Mouse (Mus musculus): ENCODE measurements at regions not wholly inside any gene's neighbourhood (a gene's known extent, or its start where the extent isn't known, plus 50 kb on each side); places are given as distances from the start of the nearest gene placed in this dataset.
"Not testable (repeated sequence)": the region's sequence is repeated elsewhere in the genome, so short reads cannot be mapped to it uniquely, and the experiment has no call there.

DNA sequence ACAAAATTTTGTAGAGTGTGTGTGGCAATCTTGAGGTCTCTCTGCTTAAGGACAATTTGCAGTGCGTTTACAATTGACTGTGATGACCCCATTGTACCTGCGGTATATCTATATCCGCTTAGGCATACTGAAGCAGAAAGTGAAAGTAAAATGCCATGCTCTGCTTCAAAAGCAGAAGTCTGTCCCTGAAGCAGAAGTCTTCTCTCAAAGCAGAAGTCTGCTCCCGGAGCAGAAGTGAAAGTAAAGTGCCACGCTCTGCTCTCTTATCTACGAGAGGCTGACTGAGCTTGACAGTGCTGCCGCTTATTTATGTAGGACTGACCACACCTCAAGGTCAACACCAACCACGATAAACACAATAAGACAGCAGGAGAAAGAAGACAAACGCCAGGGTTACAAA is 471.3 kb downstream of the Lrfn5 start:
- peak; percentile 0 for DNase-seq (ENCODE audit: extremely low read depth)
- no peak overlapping the region for H3K9ac ChIP-seq (ENCODE audit: insufficient read depth, low read depth)

DNA sequence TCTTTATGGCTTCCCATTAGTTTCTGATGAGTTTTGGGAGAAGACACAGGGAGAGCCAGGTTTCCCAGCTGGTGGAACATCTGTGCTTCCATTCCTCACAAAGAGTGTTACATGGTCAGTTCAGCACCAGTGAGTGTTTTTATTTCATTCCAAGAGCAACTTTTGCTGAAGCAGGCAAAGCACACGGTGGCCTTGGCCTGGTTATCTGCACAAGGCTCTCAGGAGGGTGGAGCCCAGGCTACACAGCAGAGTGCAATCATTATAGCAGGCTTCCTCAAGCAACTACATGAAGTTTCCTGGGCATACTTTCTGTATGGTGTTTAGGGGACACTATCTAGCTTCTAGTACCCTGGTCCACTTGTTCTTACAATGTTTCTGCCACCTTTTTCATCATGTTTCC is 490.4 kb downstream of the Lrfn5 start:
- dilution Hi-C loops (cut with MboI; ENCODE audit: extremely low pct_ligation_motif_present, extremely low pct_unique_long_range_greater_than_20kb, low sequenced_read_pairs): no loop called here
- no peak for DNase-seq (ENCODE audit: extremely low read depth)

More for the DNA sequence above, 471.3 kb downstream of the Lrfn5 start:
- no peak for TF ChIP-seq MEF2A (IDR thresholded peaks at IDR 0.05; ENCODE audit: borderline replicate concordance, low read depth, low read length)
- no peak for TF ChIP-seq ZMIZ1 (IDR thresholded peaks at IDR 0.05; ENCODE audit: low read depth, low read length)
- TF ChIP-seq RAD21 (IDR thresholded peaks at IDR 0.05; ENCODE audit: low read depth, low read length): no peak
- TF ChIP-seq MAX (IDR thresholded peaks at IDR 0.05; ENCODE audit: low read length): no peak
- no peak for TF ChIP-seq ELF1 (IDR thresholded peaks at IDR 0.05; ENCODE audit: low read depth, low read length)
- no peak for TF ChIP-seq HCFC1 (IDR thresholded peaks at IDR 0.05; ENCODE audit: low read depth, low read length)
- no peak for TF ChIP-seq RCOR1 (conservative IDR thresholded peaks at IDR 0.05; ENCODE audit: low read depth, low read length)
- no peak for TF ChIP-seq GABPA (IDR thresholded peaks at IDR 0.05; ENCODE audit: insufficient replicate concordance, low read depth, low read length)
- TF ChIP-seq JUND (conservative IDR thresholded peaks at IDR 0.05; ENCODE audit: low read depth, low read length): no peak
- TF ChIP-seq POLR2A (IDR thresholded peaks at IDR 0.05; ENCODE audit: low read depth, low read length): no peak
- TF ChIP-seq NELFE (IDR thresholded peaks at IDR 0.05; ENCODE audit: low read depth, low read length): no peak
- TF ChIP-seq USF1 (IDR thresholded peaks at IDR 0.05; ENCODE audit: low read depth, low read length): no peak
- no peak for TF ChIP-seq CHD1 (IDR thresholded peaks at IDR 0.05; ENCODE audit: low read depth, low read length)
- TF ChIP-seq MYC (IDR thresholded peaks at IDR 0.05; ENCODE audit: low read depth, low read length): no peak
- no peak for TF ChIP-seq ZNF384 (IDR thresholded peaks at IDR 0.05; ENCODE audit: low read depth, low read length)
- no peak for TF ChIP-seq IRF4 (IDR thresholded peaks at IDR 0.05; ENCODE audit: low read depth, low read length)
- no peak for TF ChIP-seq ZC3H11A (IDR thresholded peaks at IDR 0.05; ENCODE audit: low read depth, low read length)
- no peak for TF ChIP-seq MAFK (IDR thresholded peaks at IDR 0.05; ENCODE audit: insufficient replicate concordance, low read length)
- no peak for TF ChIP-seq ETS1 (conservative IDR thresholded peaks at IDR 0.05; ENCODE audit: low read depth, low read length)
- no peak for TF ChIP-seq EP300 (IDR thresholded peaks at IDR 0.05; ENCODE audit: low read length)
- Histone ChIP-seq H3K79me2 (replicated peaks; ENCODE audit: control insufficient read depth, extremely low read depth, insufficient read depth, poor library complexity, severe bottlenecking) (no peaks in the 10 kb centered on the region), H3K4me1 (ENCODE audit: control insufficient read depth in 1 of 2, insufficient read depth in 2 of 2) (no peaks in the 10 kb centered on the region), H3K4me2 (ENCODE audit: insufficient read depth, low read depth, poor library complexity, severe bottlenecking) (no peak overlapping the region), H3K36me3 (replicated peaks in 1 of 2; ENCODE audit: control insufficient read depth in 1 of 2, insufficient read depth in 1 of 2, low read length in 1 of 2) (no peaks in the 10 kb centered on the region), H3K4me3 (replicated peaks in 1 of 3; ENCODE audit: low read depth in 2 of 3, low read length in 2 of 3, poor library complexity in 1 of 3) (no peak overlapping the region), H3K27ac (ENCODE audit: insufficient read depth, low read depth) (no peak overlapping the region), H3K27me3 (replicated peaks) (no peaks in the 10 kb centered on the region), H3K9me3 (replicated peaks; ENCODE audit: low read length) (peaks cover 21% of the 10 kb centered on the region)
- dilution Hi-C loops (cut with MboI; ENCODE audit: extremely low pct_ligation_motif_present, extremely low pct_unique_long_range_greater_than_20kb, low sequenced_read_pairs): no loop called here
- in situ Hi-C loops (cut with MboI; ENCODE audit: low pct_ligation_motif_present, low pct_unique_long_range_greater_than_20kb, low sequenced_read_pairs): no loop called here

DNA sequence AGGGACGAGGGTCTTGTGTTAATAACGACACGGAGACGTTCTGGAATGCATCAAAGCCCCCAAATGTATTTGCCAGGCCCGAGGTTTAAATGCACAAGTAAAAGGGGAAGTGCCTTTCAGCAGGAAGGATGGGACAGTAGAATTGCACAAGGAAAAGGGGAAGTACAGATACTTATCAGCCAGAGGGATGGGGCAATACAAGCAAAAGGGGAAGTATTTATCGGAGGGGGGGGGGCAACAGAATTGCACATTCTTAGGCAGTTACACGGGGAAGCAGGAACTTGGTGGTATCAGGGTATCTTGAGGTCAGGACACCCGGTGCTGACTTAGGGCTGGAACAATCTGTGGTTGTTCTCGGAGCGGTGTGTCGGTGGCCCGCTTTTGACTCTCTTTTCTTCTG is 494.7 kb downstream of the Lrfn5 start:
- H3K4me2 ChIP-seq (ENCODE audit: insufficient read depth, low read depth, poor library complexity, severe bottlenecking); H3K79me2 ChIP-seq (replicated peaks; ENCODE audit: control insufficient read depth, extremely low read depth, insufficient read depth, poor library complexity, severe bottlenecking); dilution Hi-C loops (cut with MboI; ENCODE audit: extremely low pct_ligation_motif_present, extremely low pct_unique_long_range_greater_than_20kb, low sequenced_read_pairs); H3K27ac ChIP-seq (ENCODE audit: insufficient read depth, low read depth); in situ Hi-C loops (cut with MboI; ENCODE audit: low pct_ligation_motif_present, low pct_unique_long_range_greater_than_20kb, low sequenced_read_pairs); DNase-seq (ENCODE audit: extremely low read depth); H3K4me3 ChIP-seq (replicated peaks in 1 of 3; ENCODE audit: low read depth in 2 of 3, low read length in 2 of 3, poor library complexity in 1 of 3); H3K9ac ChIP-seq (ENCODE audit: insufficient read depth, low read depth); H3K4me1 ChIP-seq (ENCODE audit: control insufficient read depth in 1 of 2, insufficient read depth in 2 of 2); H3K36me3 ChIP-seq (replicated peaks in 1 of 2; ENCODE audit: control insufficient read depth in 1 of 2, insufficient read depth in 1 of 2, low read length in 1 of 2); H3K27me3 ChIP-seq (replicated peaks): not testable (repeated sequence)
- H3K9me3 ChIP-seq (replicated peaks; ENCODE audit: low read length): peaks cover 32% of the 10 kb centered on the region

More for the DNA sequence above, 490.4 kb downstream of the Lrfn5 start:
- Histone ChIP-seq H3K36me3 (replicated peaks in 1 of 2; ENCODE audit: control insufficient read depth in 1 of 2, insufficient read depth in 1 of 2, low read length in 1 of 2) (no peaks in the 10 kb centered on the region), H3K27ac (ENCODE audit: insufficient read depth, low read depth) (no peak overlapping the region), H3K79me2 (replicated peaks; ENCODE audit: control insufficient read depth, extremely low read depth, insufficient read depth, poor library complexity, severe bottlenecking) (no peaks in the 10 kb centered on the region), H3K4me3 (replicated peaks in 1 of 3; ENCODE audit: low read depth in 2 of 3, low read length in 2 of 3, poor library complexity in 1 of 3) (no peak overlapping the region), H3K9me3 (replicated peaks; ENCODE audit: low read length) (peaks cover 20% of the 10 kb centered on the region), H3K4me1 (ENCODE audit: control insufficient read depth in 1 of 2, insufficient read depth in 2 of 2) (no peaks in the 10 kb centered on the region), H3K4me2 (ENCODE audit: insufficient read depth, low read depth, poor library complexity, severe bottlenecking) (no peak overlapping the region), H3K9ac (ENCODE audit: insufficient read depth, low read depth) (no peak overlapping the region), H3K27me3 (replicated peaks) (no peaks in the 10 kb centered on the region)
- no peak for TF ChIP-seq SMC3 (IDR thresholded peaks at IDR 0.05; ENCODE audit: low read depth, low read length)
- no peak for TF ChIP-seq E2F4 (IDR thresholded peaks at IDR 0.05; ENCODE audit: insufficient replicate concordance, low read depth, low read length)
- in situ Hi-C loops (cut with MboI; ENCODE audit: low pct_ligation_motif_present, low pct_unique_long_range_greater_than_20kb, low sequenced_read_pairs): no loop called here
